ENCODE assay signal across 26 mouse cellular contexts in genomic region chr10:13870531-13870930, GRCm38 (mm10). TPM values are rescaled to one million over a fixed set of nuclear protein-coding genes. Genes with fewer than 3 reads are reported as not detected.
DNase-seq lines count a peak whose midpoint lies in the region; ATAC-seq and TF ChIP-seq lines count a peak whose summit lies in the region.
"Had no signal": no experiment of that assay in that cellular context is flagged by ENCODE, and none has a peak within 500 bp of the region (broad histone marks: within the 10 kb centered on the region; RNA-seq: fewer than 3 reads in every experiment).

No protein-coding gene starts in this region.

- no peak overlapping the region for H3K4me3 ChIP-seq in layer of hippocampus, adult 2 months
- H3K4me3 ChIP-seq in midbrain, postnatal 0 days (ENCODE audit: low read depth, low read length) = no peak overlapping the region
- H3K4me3 ChIP-seq: embryonic facial prominence, embryonic 15.5 days; gastrocnemius, adult 2 months; heart, embryonic 15.5 days; hindbrain, embryonic 15.5 days; kidney, embryonic 15.5 days; left cerebral cortex, adult 2 months; liver, embryonic 13.5 days; lung, embryonic 15.5 days; neural tube, embryonic 13.5 days had no signal

- H3K9ac ChIP-seq in midbrain, postnatal 0 days (replicated peaks; ENCODE audit: low read length, poor library complexity, severe bottlenecking) = no peak overlapping the region
- H3K9ac ChIP-seq: embryonic facial prominence, embryonic 15.5 days; heart, embryonic 15.5 days; hindbrain, embryonic 15.5 days; kidney, embryonic 15.5 days; liver, embryonic 13.5 days; lung, embryonic 15.5 days; neural tube, embryonic 13.5 days had no signal

- H3K27me3 ChIP-seq in midbrain, postnatal 0 days (ENCODE audit: insufficient read depth, low read length) = no peaks in the 10 kb centered on the region
- H3K27me3 ChIP-seq: embryonic facial prominence, embryonic 15.5 days; heart, embryonic 15.5 days; hindbrain, embryonic 15.5 days; kidney, embryonic 15.5 days; liver, embryonic 13.5 days; lung, embryonic 15.5 days; neural tube, embryonic 13.5 days had no signal

- ATAC-seq in midbrain, postnatal 0 days (ENCODE audit: low FRiP score) = no peak
- ATAC-seq: forebrain, embryonic 14.5 days; intestine, embryonic 16.5 days had no signal

- no peak for DNase-seq in layer of hippocampus, adult 2 months (ENCODE audit: low spot score in 2 of 2)
- no peak for DNase-seq in layer of hippocampus, postnatal 10 days (ENCODE audit: low spot score in 2 of 2)
- peak; percentile 45 for DNase-seq in 416B (ENCODE audit: low read depth)
- DNase-seq in B cell, adult 2 months = peak; percentile 30 to 37
- peak; percentile 60 for DNase-seq in induced T-regulatory cell, adult 2 months (ENCODE audit: low read depth)
- no peak for DNase-seq in spleen, adult 12 weeks (ENCODE audit: low spot score)
- no peak for DNase-seq in midbrain, postnatal 0 days (ENCODE audit: low spot score)
- DNase-seq: adrenal gland, postnatal 25 days; cerebellum, adult 8-10 months; gastrocnemius, adult 2 months; kidney, postnatal 4 days; layer of hippocampus, adult 9-11 months; liver, embryonic 13.5 days; midbrain, embryonic 14.5 days; retina, postnatal 1 day; thymus, postnatal 14 days had no signal

- no peak overlapping the region for H3K27ac ChIP-seq in layer of hippocampus, adult 2 months
- no peak overlapping the region for H3K27ac ChIP-seq in midbrain, postnatal 0 days (ENCODE audit: low read depth, low read length)
- H3K27ac ChIP-seq: embryonic facial prominence, embryonic 15.5 days; heart, embryonic 15.5 days; hindbrain, embryonic 15.5 days; kidney, embryonic 15.5 days; left cerebral cortex, adult 2 months; liver, embryonic 13.5 days; lung, embryonic 15.5 days; neural tube, embryonic 13.5 days had no signal

- H3K36me3 ChIP-seq in midbrain, postnatal 0 days (ENCODE audit: insufficient read depth, low read length) = no peaks in the 10 kb centered on the region
- H3K36me3 ChIP-seq: embryonic facial prominence, embryonic 15.5 days; heart, embryonic 15.5 days; hindbrain, embryonic 15.5 days; kidney, embryonic 15.5 days; liver, embryonic 13.5 days; lung, embryonic 15.5 days; neural tube, embryonic 13.5 days had no signal

- no peaks in the 10 kb centered on the region for H3K9me3 ChIP-seq in midbrain, postnatal 0 days (ENCODE audit: low read length)
- H3K9me3 ChIP-seq: embryonic facial prominence, embryonic 15.5 days; heart, embryonic 15.5 days; hindbrain, embryonic 15.5 days; kidney, embryonic 15.5 days; liver, embryonic 13.5 days; lung, embryonic 15.5 days had no signal

- H3K4me1 ChIP-seq in midbrain, postnatal 0 days (ENCODE audit: insufficient read depth, low read length) = peaks cover 8% of the 10 kb centered on the region

- H3K4me2 ChIP-seq in midbrain, postnatal 0 days (ENCODE audit: low read depth, low read length, poor library complexity, severe bottlenecking) = no peak overlapping the region
- H3K4me2 ChIP-seq: embryonic facial prominence, embryonic 15.5 days; heart, embryonic 15.5 days; hindbrain, embryonic 15.5 days; kidney, embryonic 15.5 days; liver, embryonic 13.5 days; neural tube, embryonic 13.5 days had no signal

- 81% methylated on average over 3 of the region's 3 CpGs for WGBS in midbrain, postnatal 0 days

- TF ChIP-seq CTCF in layer of hippocampus, adult 2 months (conservative IDR thresholded peaks at IDR 0.05) = 0 out of 2 replicates have a peak, but pooled peaks have one; percentile 10
- TF ChIP-seq CTCF in midbrain, postnatal 0 days (IDR thresholded peaks at IDR 0.05) = no peak

RNA-seq across cellular contexts. Expression of gene Aig1, which starts 1.8 kb away (rescaled TPM):
- 10 to 100 TPM; 57.3 to 61.1 TPM for total RNA-seq in layer of hippocampus, adult 2 months (2021)
- 10 to 100 TPM; 68.0 to 68.7 TPM for total RNA-seq in layer of hippocampus, postnatal 10 days (2021)
- 101 and 150 TPM in 2 replicates for total RNA-seq in midbrain, postnatal 0 days (2014; rRNA removed)
- polyA plus RNA-seq in midbrain, postnatal 0 days (2015; fragmentation: Nextera tagmentation; extraction: Ambion mirVana) = 103 TPM in 2 replicates
- total RNA-seq: MEL had no signal

Comparison
In these comparisons a context has a peak if more than half of its experiments do, and no peak if none do; other contexts are left out.
1. DNase-seq: peak in 416B (single experiment), B cell, adult 2 months (2 of 2) and induced T-regulatory cell, adult 2 months (single experiment); none in layer of hippocampus, adult 2 months (0 of 2), layer of hippocampus, postnatal 10 days (0 of 2), spleen, adult 12 weeks (single experiment) and midbrain, postnatal 0 days (single experiment).